In genomic region chr1:146939463-146940389, GRCm38 (mm10) we compare ENCODE assay signal across 15 mouse cellular contexts.
"Had no signal": no experiment of that assay in that cellular context is flagged by ENCODE, and none has a peak within 500 bp of the region (broad histone marks: within the 10 kb centered on the region; RNA-seq: fewer than 3 reads in every experiment).

No protein-coding gene starts in this region.

- H3K9ac ChIP-seq: neural tube, embryonic 15.5 days; stomach, embryonic 15.5 days had no signal

- H3K4me3 ChIP-seq: neural tube, embryonic 15.5 days; stomach, embryonic 15.5 days had no signal

- H3K36me3 ChIP-seq: neural tube, embryonic 15.5 days; stomach, embryonic 15.5 days had no signal

- H3K27ac ChIP-seq: neural tube, embryonic 15.5 days; stomach, embryonic 15.5 days; stomach, postnatal 0 days had no signal

- DNase-seq: retina, postnatal 1 day; right cerebral cortex, adult 18-20 months; right cerebral cortex, postnatal 14 days; right cerebral cortex, postnatal 25 days; right cerebral cortex, postnatal 4 days; spleen, adult 18-20 months; thymus, adult 18-20 months; thymus, adult 2 months; thymus, postnatal 14 days; thymus, postnatal 25 days; thymus, postnatal 36 days; thymus, postnatal 4 days had no signal

- H3K4me1 ChIP-seq: neural tube, embryonic 15.5 days; stomach, embryonic 15.5 days had no signal

- H3K4me2 ChIP-seq: neural tube, embryonic 15.5 days; stomach, embryonic 15.5 days had no signal

- H3K27me3 ChIP-seq: neural tube, embryonic 15.5 days; stomach, embryonic 15.5 days had no signal

- H3K9me3 ChIP-seq: neural tube, embryonic 15.5 days; stomach, embryonic 15.5 days had no signal
